Mouse (Mus musculus): ENCODE results near the gene Timm8b. TPM values are rescaled to one million over a fixed set of nuclear protein-coding genes. Genes with fewer than 3 reads are reported as not detected.
"Not testable (repeated sequence)": the region's sequence is repeated elsewhere in the genome, so short reads cannot be mapped to it uniquely, and the experiment has no call there.

The Timm8b gene
- polyA plus RNA-seq, 1 experiment from 2014 or later = 325 TPM

- Histone ChIP-seq H3K36me3 (ENCODE audit: control insufficient read depth, insufficient read depth, low read length) (peaks cover 7% of the 10 kb centered on the region), H3K27ac (ENCODE audit: low read length) (peak within 1 kb of the TSS; percentile 94), H3K4me2 (ENCODE audit: low read length) (peak within 1 kb of the TSS; percentile 80), H3K4me1 (ENCODE audit: control insufficient read depth, insufficient read depth, low read length) (peaks cover 18% of the 10 kb centered on the region), H3K9ac (ENCODE audit: low read depth, low read length) (peak within 1 kb of the TSS; percentile 94), H3K4me3 (ENCODE audit: low read depth, low read length) (peak within 1 kb of the TSS; percentile 99), H3K27me3 (ENCODE audit: control insufficient read depth, insufficient read depth, low read depth, low read length) (no peaks in the 10 kb centered on the region), H3K9me3 (replicated peaks; ENCODE audit: control insufficient read depth, low read length, poor library complexity, severe bottlenecking) (no peaks in the 10 kb centered on the region)
- peak; percentile 95 for ATAC-seq
- under 1% methylated on average over 77 of the region's 81 CpGs for WGBS
These were observed 13.3 kb downstream of the Timm8b start, which contains the start of the genes Pih1d2 and Nkapd1 for GRCm38 (mm10) chr9:50616766-50617603. Gene Pih1d2 (plus strand): TSS chr9:50617321. Gene Nkapd1 (minus strand): TSS chr9:50617464.

DNA sequence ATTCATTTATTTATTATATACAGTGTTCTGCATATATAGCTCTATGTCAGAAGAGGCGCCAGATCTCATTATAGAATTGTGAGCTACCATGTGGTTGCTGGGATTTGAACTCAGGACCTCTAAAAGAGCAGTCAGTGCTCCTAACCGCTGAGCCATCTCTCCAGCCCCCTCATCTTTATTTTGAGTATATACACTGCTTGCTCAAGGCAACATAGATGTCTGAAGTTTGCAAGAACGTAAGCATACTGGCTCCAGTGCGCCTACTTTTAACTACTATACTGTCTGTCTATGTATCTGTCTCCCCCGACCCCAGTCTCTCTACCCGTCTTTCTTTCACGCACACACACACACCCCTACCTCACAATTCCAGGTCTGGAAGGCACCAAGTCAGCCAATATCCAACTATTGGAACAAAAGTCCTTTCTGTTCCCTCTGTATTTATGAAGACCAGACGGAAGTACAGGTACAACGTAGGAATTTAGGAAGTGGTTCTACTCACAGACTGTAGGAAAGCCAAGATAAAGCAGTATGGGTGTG is 14.2 kb downstream of the Timm8b start:
- ATAC-seq = no peak
- H3K27me3 ChIP-seq (ENCODE audit: control insufficient read depth, insufficient read depth, low read depth, low read length) = no peaks in the 10 kb centered on the region
- 65% methylated on average over 9 of the region's 9 CpGs for WGBS

GRCm38 (mm10) chr9:50630903-50631302 is 27.2 kb downstream of the Timm8b start:
- H3K9ac ChIP-seq (ENCODE audit: low read depth, low read length); H3K4me2 ChIP-seq (ENCODE audit: low read length); H3K4me3 ChIP-seq (ENCODE audit: low read depth, low read length); H3K27me3 ChIP-seq (ENCODE audit: control insufficient read depth, insufficient read depth, low read depth, low read length); H3K9me3 ChIP-seq (replicated peaks; ENCODE audit: control insufficient read depth, low read length, poor library complexity, severe bottlenecking); ATAC-seq; H3K27ac ChIP-seq (ENCODE audit: low read length); H3K4me1 ChIP-seq (ENCODE audit: control insufficient read depth, insufficient read depth, low read length): not testable (repeated sequence)
- 95% methylated on average over 6 of the region's 8 CpGs for WGBS
- H3K36me3 ChIP-seq (ENCODE audit: control insufficient read depth, insufficient read depth, low read length) = peaks cover 14% of the 10 kb centered on the region

More for the DNA sequence above, 14.2 kb downstream of the Timm8b start:
- Histone ChIP-seq H3K4me2 (ENCODE audit: low read length) (peak overlapping the region; percentile 80), H3K36me3 (ENCODE audit: control insufficient read depth, insufficient read depth, low read length) (peaks cover 7% of the 10 kb centered on the region), H3K4me1 (ENCODE audit: control insufficient read depth, insufficient read depth, low read length) (peaks cover 18% of the 10 kb centered on the region), H3K9me3 (replicated peaks; ENCODE audit: control insufficient read depth, low read length, poor library complexity, severe bottlenecking) (no peaks in the 10 kb centered on the region), H3K4me3 (ENCODE audit: low read depth, low read length) (no peak overlapping the region; the same call in 1 of the 2 replicates), H3K27ac (ENCODE audit: low read length) (no peak overlapping the region), H3K9ac (ENCODE audit: low read depth, low read length) (no peak overlapping the region)

DNA sequence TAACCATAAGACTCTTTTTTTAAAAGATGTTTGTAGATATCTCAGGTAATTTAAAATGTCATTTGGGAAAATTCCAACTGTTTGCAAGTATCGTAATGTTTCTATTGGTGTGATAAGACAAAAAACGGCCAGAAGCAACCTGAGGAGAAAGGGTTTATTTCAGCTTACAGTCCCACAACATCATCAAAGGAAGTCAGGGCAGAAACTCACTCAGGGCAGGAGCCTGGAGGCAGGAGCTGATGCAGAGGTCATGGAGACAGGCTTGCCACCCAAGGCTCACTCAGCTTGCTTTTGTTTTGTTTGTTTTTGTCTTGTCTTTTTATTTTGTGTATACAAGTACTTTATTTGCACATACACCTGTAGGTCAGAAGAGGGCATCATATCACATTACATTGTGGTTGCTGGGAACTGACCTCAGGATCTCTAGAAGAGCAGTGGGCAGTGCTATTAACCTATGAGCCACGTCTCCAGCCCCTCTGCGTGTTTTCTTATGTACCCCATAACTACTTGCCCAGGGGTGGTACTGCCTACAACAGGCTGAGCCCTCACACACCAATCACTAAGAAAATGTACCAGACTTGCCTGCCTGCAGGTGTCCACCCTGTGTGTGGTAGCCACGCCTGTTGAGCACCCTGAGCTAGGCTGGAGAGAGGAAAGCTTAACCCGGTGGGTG is 28.4 kb downstream of the Timm8b start:
- H3K9me3 ChIP-seq (replicated peaks; ENCODE audit: control insufficient read depth, low read length, poor library complexity, severe bottlenecking) = no peaks in the 10 kb centered on the region
- peaks cover 14% of the 10 kb centered on the region for H3K36me3 ChIP-seq (ENCODE audit: control insufficient read depth, insufficient read depth, low read length)
- no peak overlapping the region for H3K4me3 ChIP-seq (ENCODE audit: low read depth, low read length)
- H3K27me3 ChIP-seq (ENCODE audit: control insufficient read depth, insufficient read depth, low read depth, low read length) = no peaks in the 10 kb centered on the region
- no peak overlapping the region for H3K9ac ChIP-seq (ENCODE audit: low read depth, low read length)
- 90% methylated on average over 6 of the region's 6 CpGs for WGBS
- H3K27ac ChIP-seq (ENCODE audit: low read length) = no peak overlapping the region
- no peak overlapping the region for H3K4me2 ChIP-seq (ENCODE audit: low read length)
- no peaks in the 10 kb centered on the region for H3K4me1 ChIP-seq (ENCODE audit: control insufficient read depth, insufficient read depth, low read length)
- ATAC-seq = no peak

GRCm38 (mm10) chr9:50633059-50633458 is 29.3 kb downstream of the Timm8b start:
- ATAC-seq = no peak
- Histone ChIP-seq H3K27ac (ENCODE audit: low read length) (no peak overlapping the region), H3K27me3 (ENCODE audit: control insufficient read depth, insufficient read depth, low read depth, low read length) (no peaks in the 10 kb centered on the region), H3K4me2 (ENCODE audit: low read length) (no peak overlapping the region), H3K4me1 (ENCODE audit: control insufficient read depth, insufficient read depth, low read length) (no peaks in the 10 kb centered on the region), H3K36me3 (ENCODE audit: control insufficient read depth, insufficient read depth, low read length) (peaks cover 16% of the 10 kb centered on the region), H3K4me3 (ENCODE audit: low read depth, low read length) (no peak overlapping the region), H3K9ac (ENCODE audit: low read depth, low read length) (no peak overlapping the region), H3K9me3 (replicated peaks; ENCODE audit: control insufficient read depth, low read length, poor library complexity, severe bottlenecking) (no peaks in the 10 kb centered on the region)
- 61% methylated on average over 2 of the region's 2 CpGs for WGBS

DNA sequence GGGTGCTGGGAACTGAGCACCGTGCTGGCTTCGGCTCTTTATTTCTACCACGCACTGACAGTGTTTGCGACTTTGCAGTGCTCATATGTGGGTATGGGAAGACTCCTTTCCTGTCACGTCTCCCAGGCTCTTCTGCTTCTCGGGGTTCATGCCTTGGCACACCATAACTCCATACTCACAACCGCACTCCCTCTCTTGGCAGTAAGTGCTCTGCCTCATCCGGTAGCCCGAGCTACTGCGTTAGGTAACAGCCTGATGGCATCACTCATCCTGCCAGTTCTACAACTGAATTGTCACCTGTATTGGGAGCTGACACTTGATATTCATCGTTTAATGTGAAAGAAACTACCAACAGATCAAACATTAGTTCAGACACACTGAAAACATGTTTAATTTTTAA is 30.6 kb downstream of the Timm8b start:
- no peaks in the 10 kb centered on the region for H3K27me3 ChIP-seq (ENCODE audit: control insufficient read depth, insufficient read depth, low read depth, low read length)
- peaks cover 17% of the 10 kb centered on the region for H3K36me3 ChIP-seq (ENCODE audit: control insufficient read depth, insufficient read depth, low read length)

GRCm38 (mm10) chr9:50646826-50647370 is 43.2 kb downstream of the Timm8b start:
- H3K4me2 ChIP-seq (ENCODE audit: low read length) = no peak overlapping the region
- H3K9ac ChIP-seq (ENCODE audit: low read depth, low read length) = no peak overlapping the region
- H3K36me3 ChIP-seq (ENCODE audit: control insufficient read depth, insufficient read depth, low read length) = peaks cover 57% of the 10 kb centered on the region
- H3K9me3 ChIP-seq (replicated peaks; ENCODE audit: control insufficient read depth, low read length, poor library complexity, severe bottlenecking) = no peaks in the 10 kb centered on the region
- H3K4me3 ChIP-seq (ENCODE audit: low read depth, low read length) = no peak overlapping the region
- no peaks in the 10 kb centered on the region for H3K4me1 ChIP-seq (ENCODE audit: control insufficient read depth, insufficient read depth, low read length)
- no peaks in the 10 kb centered on the region for H3K27me3 ChIP-seq (ENCODE audit: control insufficient read depth, insufficient read depth, low read depth, low read length)
- WGBS = 83% methylated on average over 10 of the region's 10 CpGs
- no peak overlapping the region for H3K27ac ChIP-seq (ENCODE audit: low read length)
- ATAC-seq = no peak

More for the DNA sequence above, 30.6 kb downstream of the Timm8b start:
- 96% methylated on average over 11 of the region's 11 CpGs for WGBS
- H3K4me2 ChIP-seq (ENCODE audit: low read length) = no peak overlapping the region
- H3K27ac ChIP-seq (ENCODE audit: low read length) = no peak overlapping the region
- no peaks in the 10 kb centered on the region for H3K9me3 ChIP-seq (replicated peaks; ENCODE audit: control insufficient read depth, low read length, poor library complexity, severe bottlenecking)
- no peaks in the 10 kb centered on the region for H3K4me1 ChIP-seq (ENCODE audit: control insufficient read depth, insufficient read depth, low read length)
- no peak overlapping the region for H3K9ac ChIP-seq (ENCODE audit: low read depth, low read length)
- ATAC-seq = no peak
- no peak overlapping the region for H3K4me3 ChIP-seq (ENCODE audit: low read depth, low read length)

- Histone ChIP-seq H3K4me3 (ENCODE audit: low read depth, low read length) (no peak overlapping the region), H3K9ac (ENCODE audit: low read depth, low read length) (no peak overlapping the region), H3K4me1 (ENCODE audit: control insufficient read depth, insufficient read depth, low read length) (no peaks in the 10 kb centered on the region), H3K4me2 (ENCODE audit: low read length) (no peak overlapping the region), H3K36me3 (ENCODE audit: control insufficient read depth, insufficient read depth, low read length) (peaks cover 41% of the 10 kb centered on the region), H3K27me3 (ENCODE audit: control insufficient read depth, insufficient read depth, low read depth, low read length) (no peaks in the 10 kb centered on the region), H3K9me3 (replicated peaks; ENCODE audit: control insufficient read depth, low read length, poor library complexity, severe bottlenecking) (no peaks in the 10 kb centered on the region), H3K27ac (ENCODE audit: low read length) (no peak overlapping the region)
- 96% methylated on average over 10 of the region's 10 CpGs for WGBS
- no peak for ATAC-seq
These were observed 46.8 kb downstream of the Timm8b start for GRCm38 (mm10) chr9:50650503-50650902.
